ENCODE assay signal across 9 mouse cellular contexts in genomic region chr5:135167469-135167868, GRCm38 (mm10). TPM values are rescaled to one million over a fixed set of nuclear protein-coding genes. Genes with fewer than 3 reads are reported as not detected.
DNase-seq lines count a peak whose midpoint lies in the region; ATAC-seq and TF ChIP-seq lines count a peak whose summit lies in the region.
"Had no signal": no experiment of that assay in that cellular context is flagged by ENCODE, and none has a peak within 500 bp of the region (broad histone marks: within the 10 kb centered on the region; RNA-seq: fewer than 3 reads in every experiment).

No protein-coding gene starts in this region.

- peak overlapping the region; percentile 93; the same call in 1 of the 2 replicates for H3K4me2 ChIP-seq in hindbrain, embryonic 14.5 days (replicated peaks)
- H3K4me2 ChIP-seq in myocyte (ENCODE audit: low read depth) = peak overlapping the region; percentile 83

- peaks cover 17% of the 10 kb centered on the region for H3K79me2 ChIP-seq in myocyte (ENCODE audit: control insufficient read depth, insufficient read depth)

- no peak for TF ChIP-seq CTCF in layer of hippocampus, adult 2 months (conservative IDR thresholded peaks at IDR 0.05)

- ATAC-seq in hindbrain, embryonic 14.5 days (ENCODE audit: low FRiP score) = no peak

- peaks cover 22% of the 10 kb centered on the region for H3K36me3 ChIP-seq in hindbrain, embryonic 14.5 days (replicated peaks; ENCODE audit: control insufficient read depth, insufficient read depth)
- H3K36me3 ChIP-seq in myocyte (ENCODE audit: control insufficient read depth, insufficient read depth) = no peaks in the 10 kb centered on the region

- H3K27ac ChIP-seq in layer of hippocampus, adult 2 months = peak overlapping the region; percentile 100
- peak overlapping the region; percentile 99; the same call in 1 of the 2 replicates for H3K27ac ChIP-seq in hindbrain, embryonic 14.5 days

- H3K4me1 ChIP-seq in hindbrain, embryonic 14.5 days (replicated peaks; ENCODE audit: control insufficient read depth, insufficient read depth, low read length) = peaks cover 8% of the 10 kb centered on the region

- 97% methylated on average over 4 of the region's 4 CpGs for WGBS in hindbrain, embryonic 14.5 days

- H3K9me3 ChIP-seq in hindbrain, embryonic 14.5 days (ENCODE audit: control insufficient read depth, low read length) = no peaks in the 10 kb centered on the region

- no peak overlapping the region for H3K9ac ChIP-seq in hindbrain, embryonic 14.5 days

- no peaks in the 10 kb centered on the region for H3K27me3 ChIP-seq in hindbrain, embryonic 14.5 days (ENCODE audit: control insufficient read depth, insufficient read depth, low read length)
- H3K27me3 ChIP-seq in myocyte (ENCODE audit: control insufficient read depth, insufficient read depth, insufficient read length) = no peaks in the 10 kb centered on the region

- no peak for TF ChIP-seq POLR2A in myocyte (IDR thresholded peaks at IDR 0.05; ENCODE audit: insufficient read length, low read depth)

- peak; percentile 30 for DNase-seq in cerebellum, adult 9-11 months
- no peak for DNase-seq in cerebellum, postnatal 4 days (ENCODE audit: low spot score in 2 of 2)
- DNase-seq in layer of hippocampus, adult 2 months (ENCODE audit: low spot score in 2 of 2) = no peak
- DNase-seq in layer of hippocampus, adult 11-12 months (ENCODE audit: low spot score) = no peak
- no peak for DNase-seq in hindbrain, embryonic 14.5 days (ENCODE audit: low spot score)
- no peak for DNase-seq in adrenal gland, postnatal 14 days
- no peak for DNase-seq in heart, adult 9 months (ENCODE audit: low spot score in 2 of 2)
- DNase-seq: adrenal gland, adult 8-10 months had no signal

- H3K4me3 ChIP-seq in layer of hippocampus, adult 2 months = peak overlapping the region; percentile 89
- no peak overlapping the region for H3K4me3 ChIP-seq in hindbrain, embryonic 14.5 days (replicated peaks; ENCODE audit: low read length)
- peak overlapping the region; percentile 62 for H3K4me3 ChIP-seq in myocyte

- peak overlapping the region; percentile 96 for H3ac ChIP-seq in myocyte (ENCODE audit: control insufficient read depth, insufficient read length)

TF ChIP-seq in myocyte, 11 proteins besides CTCF, POLR2A, EP300 and RAD21:
- TF ChIP-seq TCF3 (IDR thresholded peaks at IDR 0.05; ENCODE audit: insufficient read length, low read depth) (no peak), SRF (IDR thresholded peaks at IDR 0.05; ENCODE audit: control insufficient read depth, insufficient read length, low read depth) (no peak), CEBPB (IDR thresholded peaks at IDR 0.05; ENCODE audit: insufficient read depth, poor library complexity, severe bottlenecking) (no peak), MYOG (IDR thresholded peaks at IDR 0.05; ENCODE audit: control insufficient read depth in 1 of 3, insufficient read depth in 1 of 3, insufficient read length in 2 of 3, low read depth in 2 of 3) (no peak), TCF12 (IDR thresholded peaks at IDR 0.05; ENCODE audit: insufficient read depth, poor library complexity, severe bottlenecking) (no peak), POLR2AphosphoS2 (IDR thresholded peaks at IDR 0.05; ENCODE audit: insufficient read length, low read depth) (no peak), REST (IDR thresholded peaks at IDR 0.05; ENCODE audit: insufficient read depth, insufficient read length) (no peak), MAX (IDR thresholded peaks at IDR 0.05; ENCODE audit: low read depth) (no peak)

RNA-seq across cellular contexts. Expression of gene Bcl7b, which starts 0.6 kb away (rescaled TPM):
- 10 to 100 TPM; 55.1 to 62.6 TPM for total RNA-seq in layer of hippocampus, adult 2 months (2021)
- polyA plus RNA-seq in hindbrain, embryonic 14.5 days (2014; fragmentation: Nextera tagmentation; extraction: Ambion mirVana) = 35.8 and 35.9 TPM in 2 replicates
- polyA plus RNA-seq in myocyte (2012; fragmentation: generic; extraction: Trizol) = 37.3 TPM
- 53.3 and 57.9 TPM in 2 replicates for total RNA-seq in adrenal gland, postnatal 14 days (2021)

RNA-seq across cellular contexts. Expression of gene Tbl2, which starts 18.0 kb away (rescaled TPM):
- 10 to 100 TPM; 29.8 to 32.0 TPM for total RNA-seq in layer of hippocampus, adult 2 months (2021)
- 15.6 and 16.0 TPM in 2 replicates for polyA plus RNA-seq in hindbrain, embryonic 14.5 days (2014; fragmentation: Nextera tagmentation; extraction: Ambion mirVana)
- polyA plus RNA-seq in myocyte (2012; fragmentation: generic; extraction: Trizol) = 17.1 TPM
- total RNA-seq in adrenal gland, postnatal 14 days (2021) = 26.5 and 26.6 TPM in 2 replicates

RNA-seq across cellular contexts. Expression of gene Baz1b, which starts 19.6 kb away (rescaled TPM):
- total RNA-seq in layer of hippocampus, adult 2 months (2021) = 10 to 100 TPM; 79.9 to 87.5 TPM
- polyA plus RNA-seq in hindbrain, embryonic 14.5 days (2014; fragmentation: Nextera tagmentation; extraction: Ambion mirVana) = 35.3 and 37.0 TPM in 2 replicates
- 22.1 TPM for polyA plus RNA-seq in myocyte (2012; fragmentation: generic; extraction: Trizol)
- 84.6 and 87.4 TPM in 2 replicates for total RNA-seq in adrenal gland, postnatal 14 days (2021)
